ENCODE assay signal across 13 mouse cellular contexts in genomic region chrX:57431610-57432009, GRCm38 (mm10). TPM values are rescaled to one million over a fixed set of nuclear protein-coding genes. Genes with fewer than 3 reads are reported as not detected.
A peak's percentile ranks its signal among the peaks of the same experiment; 100 is the strongest.
DNase-seq lines count a peak whose midpoint lies in the region; ATAC-seq and TF ChIP-seq lines count a peak whose summit lies in the region.
"Had no signal": no experiment of that assay in that cellular context is flagged by ENCODE, and none has a peak within 500 bp of the region (broad histone marks: within the 10 kb centered on the region; RNA-seq: fewer than 3 reads in every experiment).

No protein-coding gene starts in this region.

- H3K27me3 ChIP-seq in embryonic facial prominence, embryonic 11.5 days (ENCODE audit: control insufficient read depth, insufficient read depth, low read length): no peaks in the 10 kb centered on the region
- no peaks in the 10 kb centered on the region for H3K27me3 ChIP-seq in embryonic facial prominence, embryonic 10.5 days (replicated peaks; ENCODE audit: low read depth, poor library complexity, severe bottlenecking)
- H3K27me3 ChIP-seq in thymus, adult 2 months (ENCODE audit: control insufficient read depth, insufficient read depth, low read length): no peaks in the 10 kb centered on the region
- H3K27me3 ChIP-seq: embryonic facial prominence, embryonic 12.5 days had no signal

- in situ Hi-C loops in ES-E14 (cut with MboI; ENCODE audit: low sequenced_read_pairs in 2 of 2, unreplicated experiment in 2 of 2): no loop called here

- H3K4me1 ChIP-seq in embryonic facial prominence, embryonic 11.5 days (ENCODE audit: control insufficient read depth, insufficient read depth, low read length): no peaks in the 10 kb centered on the region
- no peaks in the 10 kb centered on the region for H3K4me1 ChIP-seq in embryonic facial prominence, embryonic 10.5 days
- H3K4me1 ChIP-seq in ES-E14 (ENCODE audit: control insufficient read depth in 2 of 2, insufficient read depth in 2 of 2, low read length in 2 of 2, poor library complexity in 1 of 2): no peaks in the 10 kb centered on the region
- H3K4me1 ChIP-seq in thymus, adult 2 months (replicated peaks; ENCODE audit: control insufficient read depth, insufficient read depth, low read length): no peaks in the 10 kb centered on the region
- H3K4me1 ChIP-seq: embryonic facial prominence, embryonic 12.5 days had no signal

- H3K4me3 ChIP-seq in embryonic facial prominence, embryonic 11.5 days (ENCODE audit: low read depth, low read length): no peak overlapping the region
- no peak overlapping the region for H3K4me3 ChIP-seq in embryonic facial prominence, embryonic 10.5 days
- no peak overlapping the region for H3K4me3 ChIP-seq in ES-E14 (ENCODE audit: insufficient read depth in 1 of 2, low read depth in 1 of 2, low read length in 2 of 2, poor library complexity in 1 of 2, severe bottlenecking in 1 of 2)
- H3K4me3 ChIP-seq in thymus, adult 2 months (ENCODE audit: control insufficient read depth, insufficient read depth, low read length): no peak overlapping the region
- H3K4me3 ChIP-seq: embryonic facial prominence, embryonic 12.5 days had no signal

- no peak for TF ChIP-seq CTCF in thymus, adult 2 months (IDR thresholded peaks at IDR 0.05; ENCODE audit: borderline replicate concordance, control insufficient read depth, extremely low read depth, insufficient read depth, low read length, poor library complexity)

- H3K4me2 ChIP-seq in embryonic facial prominence, embryonic 11.5 days (ENCODE audit: low read depth, low read length): no peak overlapping the region
- H3K4me2 ChIP-seq: embryonic facial prominence, embryonic 12.5 days had no signal

- ATAC-seq in embryonic facial prominence, embryonic 11.5 days (replicated peaks; ENCODE audit: insufficient number of reproducible peaks, low FRiP score, low TSS enrichment, low read depth): no peak

- H3K27ac ChIP-seq in embryonic facial prominence, embryonic 11.5 days (replicated peaks; ENCODE audit: low read depth, low read length): no peak overlapping the region
- H3K27ac ChIP-seq in embryonic facial prominence, embryonic 10.5 days (replicated peaks): no peak overlapping the region
- H3K27ac ChIP-seq in ES-E14 (ENCODE audit: insufficient read depth, low read depth, low read length, poor library complexity, severe bottlenecking): no peak overlapping the region
- no peak overlapping the region for H3K27ac ChIP-seq in thymus, adult 2 months (ENCODE audit: control insufficient read depth, insufficient read depth, low read length)
- H3K27ac ChIP-seq: embryonic facial prominence, embryonic 12.5 days had no signal

- WGBS in embryonic facial prominence, embryonic 11.5 days: 6% methylated on average over 2 of the region's 2 CpGs
- WGBS in embryonic facial prominence, embryonic 10.5 days: 13% methylated on average over 2 of the region's 2 CpGs
- WGBS in thymus, adult 2 months: 0% methylated on average over 2 of the region's 2 CpGs

- intact Hi-C loops in left cerebral cortex, postnatal 14 days (cut with DNase I): loop anchor here (10.0 kb wide), 4 partner anchors 243 to 1063 kb away; no protein-coding TSS in a partner anchor
- intact Hi-C loops in left cerebral cortex, postnatal 4 days (cut with DNase I): loop anchor here (5.0 kb wide), 1 partner anchor 246 kb away; no protein-coding TSS in a partner anchor

- H3K36me3 ChIP-seq in embryonic facial prominence, embryonic 11.5 days (replicated peaks; ENCODE audit: control insufficient read depth, insufficient read depth, low read depth, low read length): no peaks in the 10 kb centered on the region
- no peaks in the 10 kb centered on the region for H3K36me3 ChIP-seq in embryonic facial prominence, embryonic 10.5 days (replicated peaks)
- no peaks in the 10 kb centered on the region for H3K36me3 ChIP-seq in ES-E14 (ENCODE audit: control insufficient read depth, insufficient read depth, low read length, poor library complexity, severe bottlenecking)
- no peaks in the 10 kb centered on the region for H3K36me3 ChIP-seq in thymus, adult 2 months (ENCODE audit: control insufficient read depth, insufficient read depth, low read length)
- H3K36me3 ChIP-seq: embryonic facial prominence, embryonic 12.5 days had no signal

- DNase-seq in embryonic facial prominence, embryonic 11.5 days (ENCODE audit: low spot score): peak; percentile 23
- DNase-seq in embryonic facial prominence, embryonic 10.5 days (ENCODE audit: low spot score): no peak
- DNase-seq in left cerebral cortex, postnatal 14 days (ENCODE audit: low spot score in 2 of 2): peak; percentile 3 to 18
- no peak for DNase-seq in left cerebral cortex, postnatal 4 days
- DNase-seq in ES-E14 (ENCODE audit: low read depth, low spot score): no peak
- DNase-seq in induced T-regulatory cell, adult 2 months (ENCODE audit: low read depth): peak; percentile 33
- no peak for DNase-seq in urinary bladder, adult 18-20 months (ENCODE audit: low spot score in 2 of 2)
- no peak for DNase-seq in thymus, adult 2 months
- DNase-seq: thymus, postnatal 25 days had no signal

- no peak for TF ChIP-seq POLR2A in thymus, adult 2 months (IDR thresholded peaks at IDR 0.05; ENCODE audit: control insufficient read depth, extremely low read depth, insufficient read depth, low read length, poor library complexity)

- H3K9me3 ChIP-seq in embryonic facial prominence, embryonic 11.5 days (replicated peaks; ENCODE audit: control insufficient read depth, low read length): no peaks in the 10 kb centered on the region
- no peaks in the 10 kb centered on the region for H3K9me3 ChIP-seq in embryonic facial prominence, embryonic 10.5 days
- no peaks in the 10 kb centered on the region for H3K9me3 ChIP-seq in ES-E14 (ENCODE audit: control insufficient read depth, insufficient read depth, low read depth, low read length)
- H3K9me3 ChIP-seq: embryonic facial prominence, embryonic 12.5 days had no signal

- H3K9ac ChIP-seq in embryonic facial prominence, embryonic 11.5 days (replicated peaks; ENCODE audit: low read length): no peak overlapping the region
- H3K9ac ChIP-seq in ES-E14 (ENCODE audit: insufficient read depth, low read depth, low read length, poor library complexity, severe bottlenecking): no peak overlapping the region
- H3K9ac ChIP-seq: embryonic facial prominence, embryonic 12.5 days had no signal

TF ChIP-seq in ES-E14, 5 proteins besides CTCF, POLR2A, EP300 and RAD21:
- 0 out of 2 replicates have a peak, but pooled peaks have one; percentile 32 for TF ChIP-seq ZNF384 (IDR thresholded peaks at IDR 0.05; ENCODE audit: low read depth, low read length)
- TF ChIP-seq MAFK (IDR thresholded peaks at IDR 0.05; ENCODE audit: insufficient read depth, low read depth, low read length): no peak
- TF ChIP-seq ZC3H11A (IDR thresholded peaks at IDR 0.05; ENCODE audit: borderline replicate concordance, low read depth, low read length): no peak

RNA-seq across cellular contexts. Expression of gene Gm364, which starts 22.7 kb away (rescaled TPM):
- polyA plus RNA-seq in embryonic facial prominence, embryonic 11.5 days (2014; fragmentation: Nextera tagmentation; extraction: Ambion mirVana): not detected in 2 replicates
- not detected in 2 replicates for polyA plus RNA-seq in embryonic facial prominence, embryonic 10.5 days (2016; fragmentation: Nextera tagmentation; extraction: Ambion mirVana)
- not detected for total RNA-seq in left cerebral cortex, postnatal 14 days (2021)
- not detected for total RNA-seq in left cerebral cortex, postnatal 4 days (2021)
- 6.2 and 7.9 TPM in 2 replicates for total RNA-seq in ES-E14 (2012; rRNA removed)
- not detected in 2 replicates for polyA plus RNA-seq in thymus, adult 2 months (2012; rRNA removed)
- total RNA-seq: megakaryocyte, adult 5-6 weeks had no signal
- polyA plus RNA-seq: embryonic facial prominence, embryonic 12.5 days; gonadal fat pad, adult 2 months; large intestine, adult 2 months had no signal

RNA-seq across cellular contexts. Expression of gene Rbmx, which starts 38.8 kb away (rescaled TPM):
- polyA plus RNA-seq in embryonic facial prominence, embryonic 11.5 days (2014; fragmentation: Nextera tagmentation; extraction: Ambion mirVana): 208 and 237 TPM in 2 replicates
- polyA plus RNA-seq in embryonic facial prominence, embryonic 10.5 days (2016; fragmentation: Nextera tagmentation; extraction: Ambion mirVana): 165 and 168 TPM in 2 replicates
- total RNA-seq in left cerebral cortex, postnatal 14 days (2021): 10 to 100 TPM; 42.9 to 46.7 TPM
- 100 to 1,000 TPM; 133 to 137 TPM for total RNA-seq in left cerebral cortex, postnatal 4 days (2021)
- total RNA-seq in ES-E14 (2012; rRNA removed): 16.5 and 21.4 TPM in 2 replicates
- polyA plus RNA-seq in thymus, adult 2 months (2012; rRNA removed): 52.7 and 54.5 TPM in 2 replicates

Comparison
In these comparisons a context has a peak if more than half of its experiments do, and no peak if none do; other contexts are left out.
1. DNase-seq: peak in embryonic facial prominence, embryonic 11.5 days (single experiment), left cerebral cortex, postnatal 14 days (2 of 2) and induced T-regulatory cell, adult 2 months (single experiment); none in embryonic facial prominence, embryonic 10.5 days (single experiment), left cerebral cortex, postnatal 4 days (single experiment), ES-E14 (single experiment), urinary bladder, adult 18-20 months (0 of 2) and thymus, adult 2 months (single experiment).